Mouse (Mus musculus): ENCODE results near the gene Scn1b.
A peak's percentile ranks its signal among the peaks of the same experiment; 100 is the strongest.

Scn1b gene

GRCm38 (mm10) chr7:31149751-31150565 is 23.2 kb upstream of the Scn1b start:
- no peak for DNase-seq (ENCODE audit: low read depth, low spot score)

GRCm38 (mm10) chr7:31149271-31149670 is 22.5 kb upstream of the Scn1b start:
- DNase-seq (ENCODE audit: low read depth, low spot score): no peak

GRCm38 (mm10) chr7:31148756-31149155 is 22.0 kb upstream of the Scn1b start:
- no peak for DNase-seq (ENCODE audit: low read depth, low spot score)

GRCm38 (mm10) chr7:31148086-31148485 is 21.3 kb upstream of the Scn1b start:
- no peak for DNase-seq (ENCODE audit: low read depth, low spot score)

- DNase-seq (ENCODE audit: low read depth, low spot score): no peak
These were observed 18.9 kb upstream of the Scn1b start for GRCm38 (mm10) chr7:31145596-31146160.

GRCm38 (mm10) chr7:31144886-31145285 is 18.1 kb upstream of the Scn1b start:
- DNase-seq (ENCODE audit: low read depth, low spot score): peak; percentile 62

- DNase-seq (ENCODE audit: low read depth, low spot score): no peak
These were observed 14.1 kb upstream of the Scn1b start for GRCm38 (mm10) chr7:31140941-31141340.

GRCm38 (mm10) chr7:31140302-31140701 is 13.5 kb upstream of the Scn1b start:
- no peak for DNase-seq (ENCODE audit: low read depth, low spot score)

- peak; percentile 52 for DNase-seq (ENCODE audit: low read depth, low spot score)
These were observed 13.0 kb upstream of the Scn1b start for GRCm38 (mm10) chr7:31139765-31140164.

- DNase-seq (ENCODE audit: low read depth, low spot score): no peak
These were observed 8.9 kb upstream of the Scn1b start for GRCm38 (mm10) chr7:31135717-31136116.

- no peak for DNase-seq (ENCODE audit: low read depth, low spot score)
These were observed 5.1 kb upstream of the Scn1b start for GRCm38 (mm10) chr7:31131866-31132265.

GRCm38 (mm10) chr7:31130841-31131240 is 4.0 kb upstream of the Scn1b start:
- DNase-seq (ENCODE audit: low read depth, low spot score): peak; percentile 76

GRCm38 (mm10) chr7:31130197-31130596 is 3.4 kb upstream of the Scn1b start:
- no peak for DNase-seq (ENCODE audit: low read depth, low spot score)

GRCm38 (mm10) chr7:31128157-31128705 is 1.4 kb upstream of the Scn1b start:
- DNase-seq (ENCODE audit: low read depth, low spot score): no peak

GRCm38 (mm10) chr7:31126211-31126751 is 522 bp downstream of the Scn1b start:
- no peak for DNase-seq (ENCODE audit: low read depth, low spot score)

GRCm38 (mm10) chr7:31125116-31125515 is 1.7 kb downstream of the Scn1b start:
- no peak for DNase-seq (ENCODE audit: low read depth, low spot score)

- no peak for DNase-seq (ENCODE audit: low read depth, low spot score)
These were observed 2.4 kb downstream of the Scn1b start for GRCm38 (mm10) chr7:31124381-31124780.

- no peak for DNase-seq (ENCODE audit: low read depth, low spot score)
These were observed 3.1 kb downstream of the Scn1b start for GRCm38 (mm10) chr7:31123697-31124096.

- DNase-seq (ENCODE audit: low read depth, low spot score): no peak
These were observed 3.9 kb downstream of the Scn1b start for GRCm38 (mm10) chr7:31122641-31123631.

GRCm38 (mm10) chr7:31119556-31119955 is 7.2 kb downstream of the Scn1b start:
- no peak for DNase-seq (ENCODE audit: low read depth, low spot score)

- DNase-seq (ENCODE audit: low read depth, low spot score): no peak
These were observed 8.3 kb downstream of the Scn1b start for GRCm38 (mm10) chr7:31118486-31118885.
